Mouse (Mus musculus) c-Kit-positive CD71-positive TER-119-negative erythroid progenitor cells, embryonic 14.5 days (primary cell): ENCODE results near the gene Nr2c1.
A peak's percentile ranks its signal among the peaks of the same experiment; 100 is the strongest.

Source experiments
- DNase-seq: peaks from one replicate; pipeline ENCODE4 v3.0.0-alpha.2; 2013; ENCODE audit warnings: low read depth

Gene Nr2c1

DNA sequence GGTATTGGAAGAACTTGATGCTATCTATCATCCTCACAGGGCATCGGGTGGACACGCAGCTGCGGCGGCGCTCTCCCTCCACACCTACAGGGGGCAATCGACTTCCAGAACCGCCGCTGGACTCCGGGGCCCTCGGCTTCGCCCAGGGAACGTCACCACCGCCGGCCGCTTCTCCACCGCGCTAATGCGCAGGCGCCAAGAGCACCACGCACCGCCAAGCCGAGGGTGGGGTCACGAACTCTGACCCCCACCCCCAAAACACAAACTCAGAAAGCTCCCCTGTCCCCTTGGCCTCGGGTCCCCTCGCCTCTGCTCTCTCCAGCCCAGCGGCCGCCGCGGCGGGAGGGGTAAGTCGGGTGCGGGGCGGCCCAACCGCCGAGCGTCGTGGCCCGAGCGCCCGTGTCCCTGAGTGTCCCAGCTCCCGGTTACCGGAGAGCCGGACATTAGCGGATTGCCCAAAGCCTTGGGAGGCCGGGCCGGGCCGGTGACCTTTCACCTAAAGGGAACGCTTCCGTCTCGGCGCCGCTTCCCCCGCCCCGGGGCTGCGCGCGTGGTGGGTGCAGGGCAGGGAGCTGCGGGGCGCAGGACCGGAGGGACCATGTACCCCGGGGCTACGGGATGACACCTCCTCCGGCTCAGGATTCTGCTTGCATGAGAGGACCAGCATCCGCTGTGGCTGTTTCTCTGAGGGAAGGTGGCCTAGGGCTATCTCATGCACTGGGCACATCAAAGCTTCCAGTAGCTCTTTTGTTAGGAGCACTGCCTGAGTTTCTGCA is at the start of gene Nr2c1:
Nr2c1 (plus strand) TSS at position 268 of the 776 bp plus-strand sequence.
- DNase-seq, result peak; percentile 49

DNA sequence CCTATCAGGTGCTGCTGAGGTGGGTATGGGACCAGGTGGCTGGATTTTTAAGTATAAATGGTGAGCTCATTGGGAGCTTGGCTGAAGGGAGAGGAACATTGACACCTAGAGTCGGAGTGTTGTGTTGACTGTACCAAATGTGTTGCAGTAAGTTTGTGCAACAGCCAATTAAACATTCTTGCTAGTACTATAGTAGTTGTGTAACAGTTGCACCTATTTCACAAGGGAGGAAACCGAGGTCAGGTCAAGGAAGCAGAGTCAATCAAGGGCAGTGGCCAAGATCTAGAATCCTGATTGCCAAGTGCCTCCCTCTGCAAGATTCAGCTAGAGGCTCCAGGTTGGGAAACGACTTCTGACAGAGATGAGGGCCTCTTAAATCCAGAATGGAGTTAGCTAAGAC is 49.7 kb upstream of the Nr2c1 start:
- no peak for DNase-seq

DNA sequence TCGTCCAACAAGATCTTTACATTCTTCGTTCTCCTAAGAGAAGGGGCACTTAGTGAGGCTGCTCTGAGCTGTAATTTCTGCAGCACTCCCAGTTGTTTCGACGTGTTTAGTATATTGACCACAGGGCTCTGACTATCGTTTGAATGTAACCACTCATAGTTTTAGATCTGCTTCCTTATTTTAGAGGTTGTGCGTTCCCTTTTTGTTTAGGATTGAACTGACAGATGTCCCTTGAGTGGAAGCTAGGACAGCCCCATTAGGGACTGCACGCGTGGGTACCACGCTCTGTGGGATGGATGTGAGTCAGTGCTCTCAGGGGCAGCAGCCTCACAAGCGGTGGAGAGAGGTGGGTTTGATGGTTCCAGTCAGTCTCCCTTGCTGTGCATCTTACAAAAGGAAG is 42.3 kb upstream of the Nr2c1 start:
- no peak for DNase-seq

DNA sequence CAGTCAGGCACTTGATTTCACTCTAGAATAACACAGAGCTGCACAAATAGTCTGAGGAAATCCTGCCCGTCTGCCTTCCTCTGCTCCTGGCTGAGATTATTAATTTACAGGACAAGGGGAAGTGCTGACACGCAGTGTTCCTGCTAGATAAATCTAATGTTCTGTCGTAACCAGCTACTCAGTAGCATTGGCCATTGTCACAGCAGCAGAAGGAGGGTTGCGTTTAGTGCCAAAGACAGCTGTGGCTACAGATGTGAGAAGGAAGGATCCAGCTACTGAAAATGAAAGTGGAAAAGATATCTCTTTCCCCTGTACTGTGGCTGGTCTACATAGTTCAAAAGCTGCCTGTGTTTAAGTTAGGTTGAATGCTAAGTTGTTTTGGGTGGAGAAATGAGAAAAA is 40.7 kb upstream of the Nr2c1 start:
- no peak for DNase-seq

DNA sequence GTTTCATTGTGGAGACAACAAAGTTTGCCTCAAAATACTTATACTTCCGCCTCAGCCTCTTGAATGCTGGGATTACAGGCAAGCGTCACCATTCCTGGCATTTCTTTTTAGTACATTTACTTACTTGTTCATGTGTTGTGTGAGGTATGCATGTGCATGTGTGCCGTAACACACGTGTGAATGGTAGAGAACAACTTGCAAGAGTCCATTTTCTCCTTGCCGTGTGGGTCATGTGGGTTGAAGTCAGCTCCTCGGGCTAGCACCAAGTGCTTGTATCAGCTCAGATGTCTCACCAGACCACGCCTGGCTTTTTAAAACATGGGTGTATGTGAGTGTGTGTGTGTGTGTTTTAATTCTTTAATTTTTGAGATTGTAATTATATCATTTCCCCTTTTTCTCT is 40.2 kb upstream of the Nr2c1 start:
- DNase-seq, result no peak

DNA sequence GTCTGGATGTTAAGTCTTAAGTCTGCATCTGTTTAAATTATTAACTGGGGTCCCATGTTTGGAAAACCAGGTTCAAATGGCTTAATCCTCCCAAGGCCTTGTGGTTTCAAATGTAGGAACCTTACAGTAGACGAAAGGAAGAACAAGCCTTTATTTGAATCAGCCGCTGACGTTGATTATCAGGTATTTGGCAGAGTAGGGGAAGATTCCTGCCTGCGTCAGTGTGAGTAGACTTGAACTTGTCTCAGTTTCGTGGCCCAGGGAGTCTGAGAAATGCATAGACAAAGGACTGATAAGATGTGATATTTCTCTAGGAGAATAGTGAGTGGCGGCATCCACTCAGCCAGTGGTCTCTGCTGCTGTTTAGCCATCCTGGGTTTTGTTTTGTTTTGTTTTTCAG is 39.0 kb upstream of the Nr2c1 start:
- DNase-seq, result no peak

DNA sequence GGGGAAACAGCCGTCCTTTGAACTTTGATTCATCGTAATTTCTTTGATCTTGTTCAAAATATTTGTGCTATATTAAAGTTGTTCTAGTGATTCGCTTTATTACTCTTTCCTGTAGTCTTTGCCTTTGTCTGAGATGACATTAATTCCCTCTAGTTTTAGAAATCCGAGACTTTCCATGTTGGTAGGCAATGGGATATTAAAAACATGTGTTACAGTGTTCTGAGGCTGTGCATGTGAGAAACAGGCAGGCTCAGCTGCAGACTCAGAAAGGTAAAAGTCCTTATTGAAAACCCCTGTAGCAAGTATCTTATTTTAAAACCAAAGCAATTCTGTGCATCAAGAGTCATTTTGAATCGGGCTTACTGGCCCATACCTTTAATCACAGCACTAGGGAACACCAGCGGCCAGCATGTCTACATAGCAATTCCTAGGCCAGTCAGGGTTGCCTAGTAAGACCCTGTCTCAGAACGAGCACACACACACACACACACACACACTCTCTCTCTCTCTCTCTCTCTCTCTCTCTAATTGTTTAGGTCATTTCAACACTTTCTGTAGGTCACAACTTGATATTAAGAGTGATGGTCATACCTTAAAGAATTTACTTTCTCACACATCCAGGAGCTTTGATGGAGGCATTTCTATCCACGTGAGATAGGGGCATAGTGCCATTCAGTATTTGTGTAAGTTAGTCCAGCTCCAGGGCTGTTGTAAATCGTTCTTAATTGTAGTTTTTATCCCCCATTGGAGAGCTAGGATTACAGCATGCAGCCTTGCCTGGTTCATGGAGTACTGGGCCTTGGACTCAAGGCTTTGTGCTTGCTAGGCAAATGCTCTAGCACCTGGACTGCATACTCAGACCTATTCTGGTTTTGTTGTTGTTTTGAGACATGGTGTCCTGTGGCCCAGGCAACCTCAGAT is 36.7 kb upstream of the Nr2c1 start:
- no peak for DNase-seq

DNA sequence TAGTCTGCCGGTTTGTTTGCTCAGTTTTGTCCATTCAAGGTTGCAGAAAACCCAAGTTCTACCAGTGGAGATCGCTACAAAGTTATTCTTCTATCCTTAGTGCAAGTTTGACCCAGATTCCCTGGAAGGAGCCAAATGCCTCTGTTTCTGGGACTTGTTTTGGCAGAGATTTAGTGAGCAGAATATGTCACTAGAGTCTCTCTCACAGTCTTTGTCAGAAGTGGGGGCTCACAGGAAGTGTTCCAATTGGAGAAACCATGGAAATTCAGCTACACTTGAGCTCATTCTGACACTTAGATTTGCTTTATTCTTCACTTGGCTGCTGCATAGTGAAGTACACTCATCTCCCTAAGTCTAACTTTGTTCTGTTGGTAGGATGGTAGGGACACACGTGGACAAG is 35.6 kb upstream of the Nr2c1 start:
- DNase-seq, result no peak

DNA sequence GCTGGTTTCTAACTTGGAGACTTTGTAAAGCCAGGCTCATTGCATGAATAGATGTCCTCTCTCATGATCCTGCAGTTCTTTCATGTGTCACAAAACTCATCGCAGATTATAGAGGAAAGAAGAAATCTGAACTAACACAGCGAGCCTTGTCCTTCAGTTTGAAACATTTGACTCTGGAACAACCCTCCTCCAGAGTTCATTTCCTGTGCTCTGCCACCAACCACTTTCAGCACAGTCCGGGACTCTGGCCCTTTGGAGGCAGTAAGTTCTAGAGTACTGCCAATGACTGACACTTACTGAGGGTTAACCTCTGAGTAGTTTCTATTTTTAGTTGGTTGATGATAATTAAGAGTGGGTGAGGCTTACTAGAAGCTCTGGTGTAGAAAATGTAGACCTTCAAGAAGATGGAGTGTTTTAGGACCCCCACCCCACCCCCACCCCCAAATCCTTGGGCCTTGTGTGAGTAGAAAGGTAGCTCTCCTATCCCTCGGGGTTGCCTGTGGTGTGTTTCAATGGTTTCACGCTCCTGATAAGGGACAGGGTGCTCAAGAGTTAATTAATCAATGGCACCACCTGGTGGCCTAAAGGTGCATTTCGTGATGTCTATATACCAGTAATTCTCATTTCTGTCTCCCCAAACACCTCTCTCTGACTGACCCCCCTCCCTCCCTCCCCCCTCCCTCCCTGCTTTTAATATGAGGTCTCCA is 31.8 kb upstream of the Nr2c1 start:
- peak; percentile 87 for DNase-seq

DNA sequence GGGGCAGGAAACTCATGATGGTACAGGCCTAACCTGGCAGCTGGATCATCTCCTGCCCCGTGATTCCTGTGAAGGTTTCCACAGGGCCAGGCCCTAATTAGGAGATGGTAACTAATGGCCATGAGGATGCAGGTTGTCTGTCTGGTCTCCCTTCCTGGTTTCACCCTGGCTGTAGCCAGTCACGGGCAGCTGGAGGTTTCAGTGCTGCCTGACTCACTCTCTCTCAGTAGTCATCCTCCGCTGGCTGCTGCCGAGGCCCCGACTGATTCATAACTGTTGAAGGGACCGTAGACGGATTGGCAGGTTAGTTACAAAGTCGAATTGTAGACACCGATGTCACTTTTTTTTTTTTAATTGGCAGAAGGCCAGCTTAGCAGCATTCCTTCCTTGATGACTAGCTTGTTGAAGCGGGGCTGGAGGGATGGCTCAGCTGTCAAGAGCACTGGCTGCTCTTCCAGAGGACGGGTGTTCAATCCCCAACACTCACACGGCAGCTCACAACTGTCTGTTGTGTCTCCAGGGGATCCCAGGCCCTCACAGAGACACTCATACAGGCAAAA is 31.0 kb upstream of the Nr2c1 start:
- no peak for DNase-seq

DNA sequence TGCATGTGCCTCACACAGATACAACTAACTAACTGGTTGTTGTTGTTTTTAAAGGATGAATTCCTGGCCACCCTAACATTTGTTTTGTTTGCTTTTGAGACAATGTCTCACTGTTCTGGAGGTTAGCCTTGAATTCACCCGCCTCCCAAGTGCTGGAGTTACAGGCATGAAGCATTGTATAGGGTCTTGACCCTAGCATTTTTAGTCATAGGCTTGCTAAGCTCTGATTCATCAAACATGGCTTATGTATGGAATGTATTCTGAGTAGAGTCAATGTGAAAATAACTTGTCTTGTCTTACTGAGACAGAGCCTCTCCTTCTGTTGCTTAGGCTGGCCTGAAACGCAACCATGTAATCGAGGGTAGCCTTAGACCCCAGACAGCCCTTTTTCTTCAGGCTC is 29.9 kb upstream of the Nr2c1 start:
- DNase-seq, result no peak

DNA sequence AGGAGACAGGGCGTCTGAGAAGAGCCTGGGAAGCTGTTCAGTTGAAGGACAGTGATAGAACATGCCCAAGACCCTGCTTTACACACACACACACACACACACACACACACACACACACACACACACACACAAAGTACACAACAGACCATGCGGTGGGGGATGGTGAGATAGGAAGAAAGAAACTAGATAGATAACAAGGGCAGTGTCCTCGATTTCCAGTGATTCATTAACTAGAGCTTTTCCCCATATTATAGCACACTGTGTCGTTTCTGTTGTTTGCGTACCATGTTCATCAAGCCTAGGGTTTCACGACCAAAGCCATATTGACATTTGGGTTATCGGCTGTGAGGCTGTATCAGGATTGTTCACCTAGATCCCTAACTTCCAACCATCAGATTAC is 28.8 kb upstream of the Nr2c1 start:
- DNase-seq, result no peak

DNA sequence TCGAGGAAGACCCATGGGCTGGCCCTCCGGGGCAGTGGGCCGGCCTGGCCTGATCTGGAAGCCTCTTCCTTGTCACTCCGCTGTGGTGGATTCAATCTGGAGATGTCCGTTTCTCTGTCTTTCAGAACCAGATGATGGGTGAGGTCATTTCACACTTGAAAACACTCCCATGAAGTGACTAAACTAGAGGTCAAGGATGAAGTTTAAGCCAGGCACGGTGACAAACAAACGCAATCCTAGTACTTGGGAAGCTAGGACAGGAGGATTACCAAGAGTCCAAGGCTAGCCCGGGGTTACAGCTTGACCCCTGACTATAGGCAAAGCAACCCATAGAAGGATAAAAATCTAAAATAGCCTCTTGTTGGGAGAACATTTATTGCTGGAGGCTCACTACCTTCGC is 27.1 kb upstream of the Nr2c1 start:
- DNase-seq, result no peak

DNA sequence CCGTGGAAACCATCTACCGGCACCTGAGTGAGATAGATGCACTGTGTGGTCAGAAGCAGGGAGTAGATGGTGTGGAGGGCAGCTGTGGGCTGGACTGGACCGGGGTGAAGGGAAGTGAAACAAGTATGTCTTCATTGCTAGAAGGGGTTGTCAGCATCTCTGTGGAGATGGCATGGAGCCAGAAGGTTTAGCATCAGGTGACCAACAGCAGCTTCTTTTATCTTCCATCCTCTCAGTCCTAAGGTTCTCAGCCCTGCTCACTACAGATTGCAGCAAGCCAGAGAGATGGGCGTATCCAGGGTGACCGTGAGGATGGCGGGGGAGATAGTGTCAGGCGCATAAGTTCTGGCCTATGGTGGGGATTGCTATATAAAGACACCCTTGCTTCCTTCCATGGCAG is 25.2 kb upstream of the Nr2c1 start:
- DNase-seq, result peak; percentile 71

DNA sequence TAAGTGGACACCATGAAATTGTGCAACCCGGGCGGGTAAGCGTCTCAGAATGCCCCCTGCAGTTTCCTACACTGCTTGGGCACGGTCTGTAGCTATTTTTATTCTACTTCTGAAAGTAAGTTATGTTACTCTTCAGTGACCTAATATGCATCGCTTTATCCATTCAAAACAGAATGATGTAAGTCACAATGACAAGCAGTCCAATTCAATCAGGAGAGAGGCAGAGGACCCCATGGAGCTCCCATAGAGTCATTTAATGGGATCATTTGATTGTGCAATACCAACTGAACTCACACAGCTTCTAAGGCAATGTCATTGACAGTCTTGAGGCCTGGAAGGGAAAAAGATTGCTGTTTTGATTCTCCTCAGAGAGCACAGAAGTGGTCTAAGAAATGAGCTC is 24.2 kb upstream of the Nr2c1 start:
- DNase-seq, result no peak

DNA sequence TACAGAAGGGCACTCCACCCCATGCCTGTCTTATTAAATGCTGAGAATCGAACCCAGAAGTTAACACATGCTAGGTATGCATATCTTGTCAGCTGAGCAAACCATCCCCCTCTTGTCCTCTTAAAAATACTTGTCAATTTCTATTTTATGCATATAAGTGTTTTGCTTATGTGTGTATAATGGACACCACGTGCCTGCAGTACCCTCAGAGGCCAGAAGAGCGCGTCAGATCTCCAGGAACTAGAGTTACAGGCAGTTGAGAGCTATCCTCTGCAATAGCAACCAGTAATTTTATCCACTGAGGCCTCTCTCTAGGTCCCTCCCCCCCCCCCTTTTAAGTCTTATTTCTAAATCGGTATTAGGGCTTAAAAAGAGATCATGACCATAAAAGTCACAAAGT is 23.4 kb upstream of the Nr2c1 start:
- DNase-seq, result no peak

DNA sequence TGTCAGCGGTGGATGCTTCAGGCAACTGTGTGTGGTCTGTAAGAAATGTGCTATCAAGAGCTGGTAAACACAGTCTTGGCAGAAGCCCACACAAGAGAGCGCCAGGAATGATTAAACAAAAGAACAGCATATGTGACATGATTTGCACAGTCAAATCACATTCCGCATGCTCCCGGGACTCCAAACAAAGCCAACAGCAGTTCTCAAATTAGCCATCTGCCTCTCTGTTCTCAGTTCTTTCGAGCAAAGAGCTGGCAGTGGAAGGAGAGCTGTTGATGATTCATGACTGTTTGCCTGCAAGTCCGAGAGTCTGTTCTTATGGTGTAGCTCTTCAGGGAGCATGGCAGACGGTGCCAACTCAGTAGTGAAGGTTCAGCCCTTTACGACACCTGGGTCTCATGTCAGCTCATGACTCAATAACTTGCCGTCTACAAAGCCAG is 18.1 kb upstream of the Nr2c1 start:
- no peak for DNase-seq

DNA sequence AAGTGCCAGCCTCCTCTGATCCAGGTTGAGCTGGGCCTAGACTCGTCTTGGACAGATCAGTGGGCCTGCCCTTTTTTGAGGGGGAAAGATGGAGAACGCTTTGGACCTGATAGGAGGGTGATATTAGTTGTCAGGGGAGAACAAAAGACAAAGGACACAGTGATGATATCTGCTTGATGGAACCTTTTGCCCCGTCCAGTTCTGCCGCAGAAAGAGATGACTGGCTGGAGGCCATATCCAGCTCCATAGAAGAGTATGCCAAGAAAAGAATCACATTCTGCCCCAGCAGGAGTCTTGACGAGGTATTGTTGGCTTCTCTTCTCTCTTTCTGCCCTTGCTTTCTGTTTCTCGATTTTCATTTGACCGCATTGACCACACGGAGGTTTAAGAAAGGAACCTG is 14.7 kb upstream of the Nr2c1 start:
- no peak for DNase-seq

DNA sequence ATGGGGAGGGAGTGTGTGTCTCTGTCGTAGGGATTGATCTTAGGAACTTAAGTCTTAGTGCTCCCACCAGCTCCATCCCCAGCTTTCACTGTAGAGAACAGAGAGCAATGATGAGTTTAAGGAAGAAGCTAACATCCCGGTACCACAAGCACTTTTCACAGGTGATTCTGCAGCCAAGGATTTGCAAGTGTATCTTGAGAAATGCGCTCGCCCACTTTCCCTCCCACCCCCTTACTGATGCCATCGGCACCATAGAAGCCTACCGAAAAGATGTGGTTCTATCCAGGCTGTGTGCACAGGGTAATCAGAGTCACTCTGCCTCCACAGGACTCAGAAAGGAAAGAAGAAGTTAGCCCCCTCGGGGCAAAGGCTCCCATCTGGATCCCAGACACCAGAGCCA is 14.1 kb upstream of the Nr2c1 start:
- DNase-seq, result no peak

DNA sequence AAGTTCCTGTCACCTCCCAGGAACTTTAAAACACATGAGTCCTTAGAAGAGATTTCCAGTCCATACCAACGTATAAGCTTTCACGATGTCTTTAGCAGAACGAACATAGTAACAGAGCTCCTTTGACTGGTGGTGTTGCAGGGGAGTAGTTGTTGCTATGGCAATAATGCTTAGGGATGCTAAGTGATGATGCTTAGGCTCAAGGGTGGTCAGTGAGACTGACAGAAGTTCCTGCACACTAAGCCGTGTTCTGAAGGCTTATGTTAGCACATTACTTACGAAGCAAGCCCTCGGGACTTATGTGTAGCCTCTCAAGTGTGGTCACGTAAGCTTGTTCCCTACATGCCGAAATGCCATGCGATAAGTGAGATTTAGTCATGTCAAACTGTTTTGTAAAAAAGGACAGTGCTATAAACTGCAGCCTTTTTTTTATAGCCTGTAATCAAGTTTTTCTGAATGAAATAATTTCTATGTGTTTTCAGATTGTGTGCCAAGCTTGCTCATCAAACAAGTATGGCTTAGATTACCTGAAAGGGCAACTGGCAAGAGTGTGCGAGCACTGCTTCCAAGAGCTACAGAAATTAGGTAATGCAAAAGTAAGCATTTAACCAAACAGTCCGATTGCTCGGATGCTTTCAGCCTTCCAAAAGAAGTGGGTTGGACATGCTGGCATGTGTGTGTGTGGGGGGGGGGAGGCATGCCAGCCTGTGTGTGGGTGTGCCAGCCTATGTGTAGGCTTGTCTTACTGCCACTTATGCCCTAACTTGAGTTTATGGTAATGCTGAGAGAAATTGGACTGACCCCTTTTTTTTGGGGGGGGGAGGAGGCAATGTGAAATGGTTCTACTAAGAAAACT is 13.1 kb upstream of the Nr2c1 start:
- no peak for DNase-seq

DNA sequence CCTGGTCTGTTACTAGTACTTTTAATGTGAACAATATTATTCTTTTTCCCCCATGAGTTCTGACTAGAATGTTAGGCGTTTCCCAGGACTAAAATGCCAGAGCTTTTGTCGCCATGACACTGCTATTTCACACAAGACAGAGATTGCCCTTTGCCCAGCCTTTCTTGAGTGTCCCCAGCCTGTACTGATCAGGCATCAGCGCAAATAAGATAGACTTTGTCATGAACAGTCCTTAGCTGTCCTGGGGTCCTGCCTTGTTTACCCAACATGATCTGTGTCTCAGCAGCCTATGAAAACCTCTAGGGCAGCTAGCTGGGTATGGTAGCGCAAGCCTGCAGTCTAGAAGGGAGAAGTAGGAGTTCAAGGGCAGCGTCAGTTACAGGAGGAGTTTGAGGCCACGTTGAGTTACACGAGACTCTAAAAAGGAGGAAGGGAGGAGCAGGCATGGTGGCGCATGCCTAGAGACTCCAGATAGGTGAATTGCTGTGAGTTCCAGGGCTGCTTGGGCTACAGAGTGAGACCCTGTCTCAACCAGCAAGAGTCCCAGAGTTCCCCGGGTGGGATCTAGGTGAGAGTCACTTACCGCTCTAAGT is 8.8 kb upstream of the Nr2c1 start:
- no peak for DNase-seq
